Mouse (Mus musculus): ENCODE measurements at regions not wholly inside any gene's neighbourhood (a gene's known extent, or its start where the extent isn't known, plus 50 kb on each side); places are given as distances from the start of the nearest gene placed in this dataset.

- Histone ChIP-seq H3K4me1 (replicated peaks) (peaks cover 7% of the 10 kb centered on the region), H3K36me3 (no peaks in the 10 kb centered on the region), H3K27ac (0 out of 2 replicates have a peak overlapping the region, but pooled peaks have one; percentile 18), H3K9me3 (no peaks in the 10 kb centered on the region), H3K4me3 (no peak overlapping the region), H3K9ac (no peak overlapping the region), H3K4me2 (no peak overlapping the region), H3K27me3 (no peaks in the 10 kb centered on the region)
- ATAC-seq (ENCODE audit: low FRiP score), result peak; percentile 84
- 39% methylated on average over 5 of the region's 5 CpGs for WGBS
Measured at GRCm38 (mm10) chr16:60815628-60816414, 210.5 kb upstream of the Epha6 start.

- no peak for ATAC-seq (ENCODE audit: low FRiP score)
- H3K36me3 ChIP-seq, result no peaks in the 10 kb centered on the region
- H3K9me3 ChIP-seq, result no peaks in the 10 kb centered on the region
- H3K9ac ChIP-seq, result no peak overlapping the region
- H3K27me3 ChIP-seq, result no peaks in the 10 kb centered on the region
- no peaks in the 10 kb centered on the region for H3K4me1 ChIP-seq (replicated peaks)
- H3K27ac ChIP-seq, result no peak overlapping the region
- no peak overlapping the region for H3K4me3 ChIP-seq
- no peak overlapping the region for H3K4me2 ChIP-seq
- 86% methylated on average over 4 of the region's 4 CpGs for WGBS
Measured at GRCm38 (mm10) chr16:60800746-60801145, 195.4 kb upstream of the Epha6 start.

All from hindbrain, embryonic 13.5 days (tissue).